Mouse (Mus musculus) bone marrow, adult 2 months (tissue): Measurements from ENCODE around the gene Spock2. TPM values are rescaled to one million over a fixed set of nuclear protein-coding genes. Genes with fewer than 3 reads are reported as not detected.
A peak's percentile ranks its signal among the peaks of the same experiment; 100 is the strongest.
"Not testable (repeated sequence)": the region's sequence is repeated elsewhere in the genome, so short reads cannot be mapped to it uniquely, and the experiment has no call there.

Source experiments
- H3K27ac ChIP-seq: fragments of 200-500 bp; 2 replicates; pipeline ENCODE4 v1.5.1; 2012; ENCODE audit warnings: low read depth, mild to moderate bottlenecking, control low read depth, inconsistent platforms, low read length; ENCODE audit not compliant: control insufficient read depth, poor library complexity, insufficient read depth
- H3K4me1 ChIP-seq: fragments of 200-500 bp; 2 replicates; pipeline ENCODE4 v1.6.1; 2011; ENCODE audit warnings: low read length; ENCODE audit not compliant: control insufficient read depth, insufficient read depth
- H3K4me3 ChIP-seq: fragments of 200-500 bp; replicated peaks from 2 replicates; pipeline ENCODE3; 2011; ENCODE audit warnings: mild to moderate bottlenecking, low read depth, low read length, control low read depth; ENCODE audit not compliant: control insufficient read depth
- CTCF ChIP-seq: fragments of 200-500 bp; IDR thresholded peaks from 2 replicates; pipeline ENCODE4 v1.5.1; 2011; ENCODE audit warnings: low read length, control low read depth; ENCODE audit not compliant: control insufficient read depth, insufficient read depth
- POLR2A ChIP-seq: fragments of 200-500 bp; IDR thresholded peaks from 2 replicates; pipeline ENCODE4 v1.6.1; 2011; ENCODE audit warnings: low read depth, mild to moderate bottlenecking, control low read depth, low read length, borderline replicate concordance; ENCODE audit not compliant: control insufficient read depth
- WGBS: fragments of 180-500 bp; shearing (Covaris S2); methylation state at CpG from one replicate; pipeline ENCODE4 v1.1.7; 2018; 5-methylcytosine and 5-hydroxymethylcytosine counted together
- polyA plus RNA-seq: library from polyadenylated mRNA; stranded (reverse); fragments of >200 nt; gene quantifications from 2 replicates; pipeline ENCODE4 v1.2.4, GENCODE M21; 2011; ENCODE audit warnings: low replicate concordance; ENCODE audit not compliant: missing spikeins, insufficient read depth, insufficient read length

The Spock2 gene
- polyA plus RNA-seq, 1 experiment, result 0.95 TPM

- no peak for TF ChIP-seq POLR2A
- TF ChIP-seq CTCF, result no peak
- WGBS, result 90% methylated on average over 4 of the region's 4 CpGs
- H3K27ac ChIP-seq, result no peak overlapping the region
Observed at GRCm38 (mm10) chr10:60140751-60141150, 34.7 kb downstream of the Spock2 start.

GRCm38 (mm10) chr10:60141656-60142160 lies 35.7 kb downstream of the Spock2 start:
- TF ChIP-seq CTCF (no peak), POLR2A (no peak)
- Histone ChIP-seq H3K4me3 (no peak overlapping the region), H3K27ac (no peak overlapping the region), H3K4me1 (peaks cover 2% of the 10 kb centered on the region; the same call in 1 of the 2 replicates)
- 87% methylated on average over 3 of the region's 3 CpGs for WGBS

More at GRCm38 (mm10) chr10:60140751-60141150, 34.7 kb downstream of the Spock2 start:
- H3K4me3 ChIP-seq, result no peak overlapping the region
- H3K4me1 ChIP-seq, result peaks cover 2% of the 10 kb centered on the region; the same call in 1 of the 2 replicates

- not testable (repeated sequence) for H3K4me1 ChIP-seq, H3K4me3 ChIP-seq, H3K27ac ChIP-seq
- WGBS, result 82% methylated on average over 10 of the region's 10 CpGs
Observed at GRCm38 (mm10) chr10:60147510-60148047, 41.6 kb downstream of the Spock2 start.

- 2% methylated on average over 5 of the region's 5 CpGs for WGBS
- H3K4me3 ChIP-seq, result no peak overlapping the region
- no peaks in the 10 kb centered on the region; the same call in 1 of the 2 replicates for H3K4me1 ChIP-seq
- H3K27ac ChIP-seq, result no peak overlapping the region
- TF ChIP-seq CTCF, result peak; percentile 87
- TF ChIP-seq POLR2A, result no peak
Observed at GRCm38 (mm10) chr10:60148087-60148486, 42.1 kb downstream of the Spock2 start.

GRCm38 (mm10) chr10:60151107-60151663 lies 45.2 kb downstream of the Spock2 start:
- WGBS, result 31% methylated on average over 6 of the region's 6 CpGs
- peak overlapping the region; percentile 37; the same call in 1 of the 2 replicates for H3K27ac ChIP-seq
- peak; percentile 41; the same call in 1 of the 2 replicates for TF ChIP-seq POLR2A
- no peak for TF ChIP-seq CTCF
- H3K4me1 ChIP-seq, result no peaks in the 10 kb centered on the region; the same call in none of the 2 replicates
- H3K4me3 ChIP-seq, result no peak overlapping the region

- H3K4me3 ChIP-seq, result no peak overlapping the region
- no peaks in the 10 kb centered on the region; the same call in none of the 2 replicates for H3K4me1 ChIP-seq
- TF ChIP-seq POLR2A (no peak), CTCF (no peak)
- H3K27ac ChIP-seq, result no peak overlapping the region
Observed at GRCm38 (mm10) chr10:60156016-60156415, 50.0 kb downstream of the Spock2 start.

- TF ChIP-seq POLR2A, result no peak
- TF ChIP-seq CTCF, result no peak
- WGBS, result 79% methylated on average over 3 of the region's 3 CpGs
- H3K4me1 ChIP-seq, result peaks cover 2% of the 10 kb centered on the region; the same call in 1 of the 2 replicates
- H3K27ac ChIP-seq, result no peak overlapping the region
- H3K4me3 ChIP-seq, result no peak overlapping the region
Observed at GRCm38 (mm10) chr10:60158144-60158543, 52.1 kb downstream of the Spock2 start.

- not testable (repeated sequence) for H3K4me1 ChIP-seq
- Histone ChIP-seq H3K27ac (peak overlapping the region; percentile 99), H3K4me3 (peak overlapping the region; percentile 53)
- 75% methylated on average over 3 of the region's 3 CpGs for WGBS
Observed at GRCm38 (mm10) chr10:60161397-60161796, 55.4 kb downstream of the Spock2 start.

GRCm38 (mm10) chr10:60162184-60162972 lies 56.4 kb downstream of the Spock2 start:
- 65% methylated on average over 8 of the region's 8 CpGs for WGBS
- H3K4me1 ChIP-seq, H3K4me3 ChIP-seq: not testable (repeated sequence)
- H3K27ac ChIP-seq, result peak overlapping the region; percentile 99
